Comparison of ENCODE assay signal across 21 mouse cellular contexts in genomic region chr3:55537714-55538113, GRCm38 (mm10).
A peak's percentile ranks its signal among the peaks of the same experiment; 100 is the strongest.
DNase-seq lines count a peak whose midpoint lies in the region; ATAC-seq and TF ChIP-seq lines count a peak whose summit lies in the region.
"Had no signal": no experiment of that assay in that cellular context is flagged by ENCODE, and none has a peak within 500 bp of the region (broad histone marks: within the 10 kb centered on the region; RNA-seq: fewer than 3 reads in every experiment).

No protein-coding gene starts in this region.

- peak overlapping the region; percentile 52; the same call in 1 of the 2 replicates for H3K27ac ChIP-seq in limb, embryonic 13.5 days
- H3K27ac ChIP-seq in forebrain, postnatal 0 days (ENCODE audit: low read depth, low read length): no peak overlapping the region
- H3K27ac ChIP-seq: embryonic facial prominence, embryonic 15.5 days; forebrain, embryonic 13.5 days; heart, embryonic 13.5 days; layer of hippocampus, adult 2 months; limb, embryonic 15.5 days had no signal

- H3K9ac ChIP-seq in limb, embryonic 13.5 days: no peak overlapping the region
- no peak overlapping the region for H3K9ac ChIP-seq in forebrain, postnatal 0 days
- H3K9ac ChIP-seq: embryonic facial prominence, embryonic 15.5 days; forebrain, embryonic 13.5 days; heart, embryonic 13.5 days; limb, embryonic 15.5 days; liver, postnatal 0 days had no signal

- H3K4me2 ChIP-seq in limb, embryonic 13.5 days (replicated peaks): peak overlapping the region; percentile 11; the same call in 1 of the 2 replicates
- no peak overlapping the region for H3K4me2 ChIP-seq in forebrain, postnatal 0 days (ENCODE audit: low read depth)
- H3K4me2 ChIP-seq: embryonic facial prominence, embryonic 15.5 days; forebrain, embryonic 13.5 days; heart, embryonic 13.5 days; limb, embryonic 15.5 days had no signal

- no peak for ATAC-seq in limb, embryonic 13.5 days (ENCODE audit: low FRiP score, low read depth)
- no peak for ATAC-seq in forebrain, postnatal 0 days
- ATAC-seq: forebrain, embryonic 13.5 days; liver, postnatal 0 days had no signal

- H3K4me1 ChIP-seq in limb, embryonic 13.5 days: peaks cover 84% of the 10 kb centered on the region
- H3K4me1 ChIP-seq in forebrain, postnatal 0 days (ENCODE audit: insufficient read depth): no peaks in the 10 kb centered on the region
- H3K4me1 ChIP-seq: megakaryocyte, embryonic 14.5 days had no signal

- no peak for TF ChIP-seq CTCF in forebrain, postnatal 0 days (IDR thresholded peaks at IDR 0.05; ENCODE audit: low read depth)

- H3K36me3 ChIP-seq in limb, embryonic 13.5 days: no peaks in the 10 kb centered on the region
- peaks cover 20% of the 10 kb centered on the region for H3K36me3 ChIP-seq in forebrain, postnatal 0 days (ENCODE audit: insufficient read depth)
- H3K36me3 ChIP-seq: embryonic facial prominence, embryonic 15.5 days; heart, embryonic 13.5 days; limb, embryonic 15.5 days had no signal

- H3K27me3 ChIP-seq in limb, embryonic 13.5 days: no peaks in the 10 kb centered on the region
- H3K27me3 ChIP-seq in forebrain, postnatal 0 days (ENCODE audit: insufficient read depth, low read length): no peaks in the 10 kb centered on the region
- H3K27me3 ChIP-seq: embryonic facial prominence, embryonic 15.5 days; forebrain, embryonic 13.5 days; heart, embryonic 13.5 days; limb, embryonic 15.5 days had no signal

- WGBS in limb, embryonic 13.5 days: 12% methylated on average over 5 of the region's 5 CpGs
- WGBS in forebrain, postnatal 0 days: 62% methylated on average over 5 of the region's 5 CpGs

- H3K4me3 ChIP-seq in limb, embryonic 13.5 days: no peak overlapping the region
- no peak overlapping the region for H3K4me3 ChIP-seq in forebrain, postnatal 0 days (ENCODE audit: low read depth, low read length)
- H3K4me3 ChIP-seq: embryonic facial prominence, embryonic 15.5 days; forebrain, embryonic 13.5 days; heart, embryonic 13.5 days; layer of hippocampus, adult 2 months; limb, embryonic 15.5 days; megakaryocyte, embryonic 14.5 days had no signal

- no peaks in the 10 kb centered on the region for H3K9me3 ChIP-seq in limb, embryonic 13.5 days
- H3K9me3 ChIP-seq in forebrain, postnatal 0 days (ENCODE audit: low read length): no peaks in the 10 kb centered on the region
- H3K9me3 ChIP-seq: embryonic facial prominence, embryonic 15.5 days; forebrain, embryonic 13.5 days; heart, embryonic 13.5 days; limb, embryonic 15.5 days; megakaryocyte, embryonic 14.5 days had no signal

- peak; percentile 13 for DNase-seq in embryo, embryonic 10 days (ENCODE audit: low spot score)
- DNase-seq in embryo, embryonic 9.5 days (ENCODE audit: extremely low spot score): no peak
- DNase-seq in testis, postnatal 10 days (ENCODE audit: low spot score): peak; percentile 5
- no peak for DNase-seq in testis, postnatal 14 days (ENCODE audit: low spot score)
- no peak for DNase-seq in forebrain, postnatal 0 days
- no peak for DNase-seq in frontal cortex, postnatal 36 days (ENCODE audit: low spot score in 2 of 2)
- DNase-seq in yolk sac, embryonic 10.5 days (ENCODE audit: low spot score): no peak
- DNase-seq: cerebellum, postnatal 25 days; heart, postnatal 4 days; kidney, adult 18-20 months; kidney, postnatal 10 days; liver, postnatal 0 days; lung, postnatal 14 days; spleen, adult 18-20 months had no signal

Comparison
In these comparisons a context has a peak if more than half of its experiments do, and no peak if none do; other contexts are left out.
1. DNase-seq: peak in embryo, embryonic 10 days (single experiment) and testis, postnatal 10 days (single experiment); none in embryo, embryonic 9.5 days (single experiment), testis, postnatal 14 days (single experiment), forebrain, postnatal 0 days (single experiment), frontal cortex, postnatal 36 days (0 of 2) and yolk sac, embryonic 10.5 days (single experiment).